ENCODE assay signal across 9 mouse cellular contexts in genomic region chr7:45635711-45636688, GRCm38 (mm10). TPM values are rescaled to one million over a fixed set of nuclear protein-coding genes. Genes with fewer than 3 reads are reported as not detected.
DNase-seq lines count a peak whose midpoint lies in the region; ATAC-seq and TF ChIP-seq lines count a peak whose summit lies in the region.
"Had no signal": no experiment of that assay in that cellular context is flagged by ENCODE, and none has a peak within 500 bp of the region (broad histone marks: within the 10 kb centered on the region; RNA-seq: fewer than 3 reads in every experiment).

No protein-coding gene starts in this region.

- H3K4me2 ChIP-seq in lung, postnatal 0 days (replicated peaks; ENCODE audit: low read depth, low read length) = no peak overlapping the region
- H3K4me2 ChIP-seq: midbrain, embryonic 13.5 days had no signal

- no peak overlapping the region for H3K4me3 ChIP-seq in kidney, adult 2 months (ENCODE audit: insufficient read depth, low read depth, low read length)
- no peak overlapping the region for H3K4me3 ChIP-seq in bone marrow, adult 2 months (replicated peaks; ENCODE audit: control insufficient read depth, low read depth, low read length)
- H3K4me3 ChIP-seq in lung, postnatal 0 days (ENCODE audit: low read depth, low read length) = no peak overlapping the region
- no peak overlapping the region for H3K4me3 ChIP-seq in midbrain, embryonic 10.5 days
- H3K4me3 ChIP-seq: midbrain, embryonic 13.5 days had no signal

- H3K9ac ChIP-seq in lung, postnatal 0 days (replicated peaks; ENCODE audit: low read depth) = no peak overlapping the region
- H3K9ac ChIP-seq: midbrain, embryonic 13.5 days had no signal

- peak; percentile 38; the same call in 1 of the 2 replicates for TF ChIP-seq EP300 in lung, postnatal 0 days (IDR thresholded peaks at IDR 0.05)

- intact Hi-C loops in heart, postnatal 36 days (cut with DNase I) = no loop called here
- intact Hi-C loops in gastrocnemius, postnatal 36 days (cut with DNase I) = no loop called here

- WGBS in kidney, adult 2 months = 62% methylated on average over 15 of the region's 15 CpGs
- WGBS in bone marrow, adult 2 months = 51% methylated on average over 15 of the region's 15 CpGs
- 41% methylated on average over 15 of the region's 15 CpGs for WGBS in lung, postnatal 0 days
- 86% methylated on average over 15 of the region's 15 CpGs for WGBS in midbrain, embryonic 10.5 days

- peak; percentile 33 for ATAC-seq in lung, postnatal 0 days
- ATAC-seq: midbrain, embryonic 13.5 days had no signal

- 0 out of 2 replicates have a peak overlapping the region, but pooled peaks have one; percentile 42 for H3K27ac ChIP-seq in kidney, adult 2 months (ENCODE audit: insufficient read depth, low read depth, low read length)
- peak overlapping the region; percentile 45 for H3K27ac ChIP-seq in bone marrow, adult 2 months (ENCODE audit: control insufficient read depth, insufficient read depth, low read depth, low read length, poor library complexity)
- H3K27ac ChIP-seq in lung, postnatal 0 days (ENCODE audit: low read length) = peak overlapping the region; percentile 66
- H3K27ac ChIP-seq in midbrain, embryonic 10.5 days (replicated peaks) = no peak overlapping the region
- H3K27ac ChIP-seq: midbrain, embryonic 13.5 days had no signal

- H3K9me3 ChIP-seq in lung, postnatal 0 days (ENCODE audit: low read length) = no peaks in the 10 kb centered on the region
- 0 out of 2 replicates have a peak, but pooled peaks cover 4% of the 10 kb centered on the region for H3K9me3 ChIP-seq in midbrain, embryonic 10.5 days (replicated peaks)
- H3K9me3 ChIP-seq: midbrain, embryonic 13.5 days had no signal

- H3K4me1 ChIP-seq in kidney, adult 2 months (ENCODE audit: control insufficient read depth, insufficient read depth, low read length) = no peaks in the 10 kb centered on the region; the same call in 1 of the 2 replicates
- peaks cover 2% of the 10 kb centered on the region; the same call in 1 of the 2 replicates for H3K4me1 ChIP-seq in bone marrow, adult 2 months (ENCODE audit: control insufficient read depth, insufficient read depth, low read length)
- H3K4me1 ChIP-seq in lung, postnatal 0 days (ENCODE audit: insufficient read depth, low read depth, low read length) = peaks cover 23% of the 10 kb centered on the region; the same call in 1 of the 2 replicates
- H3K4me1 ChIP-seq in midbrain, embryonic 10.5 days = peaks cover 39% of the 10 kb centered on the region

- H3K36me3 ChIP-seq in kidney, adult 2 months (ENCODE audit: control insufficient read depth, insufficient read depth, low read length) = no peaks in the 10 kb centered on the region
- H3K36me3 ChIP-seq in lung, postnatal 0 days (ENCODE audit: insufficient read depth, low read length) = 0 out of 2 replicates have a peak, but pooled peaks cover 5% of the 10 kb centered on the region
- H3K36me3 ChIP-seq in midbrain, embryonic 10.5 days = peaks cover 11% of the 10 kb centered on the region

- no peak for TF ChIP-seq POLR2A in kidney, adult 2 months (IDR thresholded peaks at IDR 0.05; ENCODE audit: low read depth, low read length)
- TF ChIP-seq POLR2A in bone marrow, adult 2 months (IDR thresholded peaks at IDR 0.05; ENCODE audit: borderline replicate concordance, control insufficient read depth, low read depth, low read length) = no peak

- DNase-seq in kidney, adult 2 months = peak; percentile 70
- DNase-seq in kidney, adult 18-20 months = no peak
- peak; percentile 46 to 69 for DNase-seq in heart, postnatal 36 days
- peak; percentile 75 for DNase-seq in lung, postnatal 0 days (ENCODE audit: low spot score)
- DNase-seq in midbrain, embryonic 10.5 days (ENCODE audit: low spot score) = no peak
- DNase-seq in right cerebral cortex, postnatal 25 days = no peak
- no peak for DNase-seq in gastrocnemius, postnatal 36 days

- no peaks in the 10 kb centered on the region; the same call in 1 of the 2 replicates for H3K27me3 ChIP-seq in kidney, adult 2 months (replicated peaks; ENCODE audit: control insufficient read depth, insufficient read depth, low read length)
- H3K27me3 ChIP-seq in lung, postnatal 0 days (replicated peaks; ENCODE audit: insufficient read depth, low read length) = no peaks in the 10 kb centered on the region
- peaks cover 47% of the 10 kb centered on the region for H3K27me3 ChIP-seq in midbrain, embryonic 10.5 days (ENCODE audit: low read depth, poor library complexity, severe bottlenecking)

- TF ChIP-seq CTCF in kidney, adult 2 months (conservative IDR thresholded peaks at IDR 0.05; ENCODE audit: insufficient read depth, insufficient read length, low read depth, low read length) = no peak
- no peak for TF ChIP-seq CTCF in bone marrow, adult 2 months (IDR thresholded peaks at IDR 0.05; ENCODE audit: control insufficient read depth, insufficient read depth, low read length)
- no peak for TF ChIP-seq CTCF in lung, postnatal 0 days (IDR thresholded peaks at IDR 0.05)

RNA-seq across cellular contexts. Expression of gene Mamstr, which starts 3.8 kb away (rescaled TPM):
- 2.1 and 2.5 TPM in 2 replicates for polyA plus RNA-seq in kidney, adult 2 months (2012; rRNA removed)
- 1.00 TPM in 1 of 2 replicates, not detected in the other for polyA plus RNA-seq in bone marrow, adult 2 months (2011; ENCODE audit: insufficient read depth, insufficient read length, low replicate concordance, missing spikeins)
- 1 to 10 TPM; 4.3 to 7.5 TPM for total RNA-seq in heart, postnatal 36 days (2021)
- 4.0 and 4.8 TPM in 2 replicates for polyA plus RNA-seq in lung, postnatal 0 days (2015; fragmentation: Nextera tagmentation; extraction: Ambion mirVana)
- polyA plus RNA-seq in midbrain, embryonic 10.5 days (2016; fragmentation: Nextera tagmentation; extraction: Ambion mirVana) = 2.1 and 3.3 TPM in 2 replicates
- total RNA-seq in gastrocnemius, postnatal 36 days (2021) = 10 to 100 TPM; 45.7 to 49.7 TPM

RNA-seq across cellular contexts. Expression of gene Rasip1, which starts 8.7 kb away (rescaled TPM):
- 19.9 and 20.4 TPM in 2 replicates for polyA plus RNA-seq in kidney, adult 2 months (2012; rRNA removed)
- polyA plus RNA-seq in bone marrow, adult 2 months (2011; ENCODE audit: insufficient read depth, insufficient read length, low replicate concordance, missing spikeins) = 5.9 and 6.0 TPM in 2 replicates
- 10 to 100 TPM; 30.0 to 31.8 TPM for total RNA-seq in heart, postnatal 36 days (2021)
- 43.3 and 49.0 TPM in 2 replicates for polyA plus RNA-seq in lung, postnatal 0 days (2015; fragmentation: Nextera tagmentation; extraction: Ambion mirVana)
- polyA plus RNA-seq in midbrain, embryonic 10.5 days (2016; fragmentation: Nextera tagmentation; extraction: Ambion mirVana) = 4.8 and 5.5 TPM in 2 replicates
- total RNA-seq in gastrocnemius, postnatal 36 days (2021) = 1 to 10 TPM; 6.9 to 7.0 TPM

RNA-seq across cellular contexts. Expression of gene Izumo1, which starts 14.4 kb away (rescaled TPM):
- 0.29 and 0.34 TPM in 2 replicates for polyA plus RNA-seq in kidney, adult 2 months (2012; rRNA removed)
- polyA plus RNA-seq in bone marrow, adult 2 months (2011; ENCODE audit: insufficient read depth, insufficient read length, low replicate concordance, missing spikeins) = 1.1 TPM in 1 of 2 replicates, not detected in the other
- total RNA-seq in heart, postnatal 36 days (2021) = under 1 TPM in 1 of 2 experiments, not detected in 1; 0.30 TPM
- polyA plus RNA-seq in lung, postnatal 0 days (2015; fragmentation: Nextera tagmentation; extraction: Ambion mirVana) = 0.19 and 0.32 TPM in 2 replicates
- 0.16 TPM in 1 of 2 replicates, not detected in the other for polyA plus RNA-seq in midbrain, embryonic 10.5 days (2016; fragmentation: Nextera tagmentation; extraction: Ambion mirVana)
- total RNA-seq in gastrocnemius, postnatal 36 days (2021) = not detected

RNA-seq across cellular contexts. Expression of gene Fut1, which starts 18.9 kb away (rescaled TPM):
- 0.05 and 0.11 TPM in 2 replicates for polyA plus RNA-seq in kidney, adult 2 months (2012; rRNA removed)
- polyA plus RNA-seq in bone marrow, adult 2 months (2011; ENCODE audit: insufficient read depth, insufficient read length, low replicate concordance, missing spikeins) = not detected in 2 replicates
- not detected for total RNA-seq in heart, postnatal 36 days (2021)
- polyA plus RNA-seq in lung, postnatal 0 days (2015; fragmentation: Nextera tagmentation; extraction: Ambion mirVana) = 0.13 and 0.18 TPM in 2 replicates
- not detected in 2 replicates for polyA plus RNA-seq in midbrain, embryonic 10.5 days (2016; fragmentation: Nextera tagmentation; extraction: Ambion mirVana)
- not detected for total RNA-seq in gastrocnemius, postnatal 36 days (2021)
- polyA plus RNA-seq: midbrain, embryonic 13.5 days had no signal

RNA-seq across cellular contexts. Expression of gene Fgf21, which starts 20.7 kb away (rescaled TPM):
- polyA plus RNA-seq in kidney, adult 2 months (2012; rRNA removed) = not detected in 2 replicates
- not detected in 2 replicates for polyA plus RNA-seq in bone marrow, adult 2 months (2011; ENCODE audit: insufficient read depth, insufficient read length, low replicate concordance, missing spikeins)
- not detected for total RNA-seq in heart, postnatal 36 days (2021)
- not detected in 2 replicates for polyA plus RNA-seq in lung, postnatal 0 days (2015; fragmentation: Nextera tagmentation; extraction: Ambion mirVana)
- not detected in 2 replicates for polyA plus RNA-seq in midbrain, embryonic 10.5 days (2016; fragmentation: Nextera tagmentation; extraction: Ambion mirVana)
- not detected for total RNA-seq in gastrocnemius, postnatal 36 days (2021)

Comparison
In these comparisons a context has a peak if more than half of its experiments do, and no peak if none do; other contexts are left out.
1. DNase-seq: peak in kidney, adult 2 months (single experiment), heart, postnatal 36 days (2 of 2) and lung, postnatal 0 days (single experiment); none in kidney, adult 18-20 months (single experiment), midbrain, embryonic 10.5 days (single experiment), right cerebral cortex, postnatal 25 days (single experiment) and gastrocnemius, postnatal 36 days (0 of 2).